Mouse (Mus musculus): ENCODE measurements at regions not wholly inside any gene's neighbourhood (a gene's known extent, or its start where the extent isn't known, plus 50 kb on each side); places are given as distances from the start of the nearest gene placed in this dataset.

DNA sequence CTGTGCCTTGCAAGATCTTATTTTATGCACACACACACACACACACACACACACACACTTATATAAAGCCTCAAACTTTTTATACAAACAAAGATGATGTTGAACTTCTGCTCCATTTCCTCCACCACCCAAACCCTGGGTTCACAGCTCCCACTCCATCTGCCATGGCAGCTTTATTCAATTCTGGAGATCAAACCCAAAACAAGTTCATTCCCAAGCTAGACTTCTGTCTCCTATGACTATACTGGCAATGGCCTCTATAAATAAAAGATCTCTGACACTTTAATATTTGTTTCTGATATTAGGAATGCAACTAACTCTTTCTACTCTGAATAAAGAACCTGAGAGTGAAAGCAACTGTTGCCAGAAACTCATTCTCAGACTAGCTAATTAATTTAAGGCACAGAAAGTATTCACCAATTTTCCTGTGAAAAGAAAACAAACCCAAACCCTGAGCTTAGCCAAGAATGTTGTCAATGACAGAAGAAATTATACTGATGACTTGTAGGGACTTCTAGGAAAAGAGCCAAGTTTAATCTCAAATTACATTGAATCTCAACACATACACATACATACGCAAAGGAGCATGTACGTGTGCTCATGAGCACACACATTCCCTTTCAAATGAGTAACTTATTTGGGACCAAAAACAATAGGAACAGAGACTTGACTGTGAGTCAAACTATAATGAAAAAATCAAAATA lies 695.1 kb upstream of the 4930412O13Rik start:
- no peak for DNase-seq

DNA sequence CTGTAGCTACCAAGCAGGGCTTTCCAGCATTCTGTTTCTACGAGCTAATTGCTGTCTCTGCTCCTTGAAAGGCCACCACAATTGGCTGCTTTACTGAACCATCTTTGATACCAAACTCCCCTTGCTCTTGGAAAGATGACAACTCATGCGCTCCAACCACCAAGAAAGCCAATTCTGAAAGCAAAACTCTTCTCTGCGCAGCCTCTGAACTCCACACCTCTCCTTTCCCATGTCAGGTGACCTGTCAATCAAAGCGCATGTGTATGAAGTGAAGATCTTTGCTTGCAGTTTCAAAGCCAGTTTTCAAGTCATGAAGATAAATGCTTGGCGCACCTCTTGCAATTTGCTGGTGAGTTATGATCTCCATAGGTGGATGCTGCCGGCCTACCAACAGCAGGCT lies 687.9 kb upstream of the 4930412O13Rik start:
- no peak for DNase-seq

- DNase-seq: no peak
Observed at GRCm38 (mm10) chr2:9197025-9197424, 684.0 kb upstream of the 4930412O13Rik start.

GRCm38 (mm10) chr2:9207963-9208362 lies 673.1 kb upstream of the 4930412O13Rik start:
- DNase-seq: no peak

Data from lung, postnatal 10 days (tissue).